Mouse (Mus musculus) embryonic facial prominence, embryonic 15.5 days (tissue): ENCODE measurements around the gene Carns1. TPM values are rescaled to one million over a fixed set of nuclear protein-coding genes. Genes with fewer than 3 reads are reported as not detected.

ENCODE experiments used
- ATAC-seq: fragments of 200-750 bp; cut with Nextera tagmentation; 2 replicates; pipeline ENCODE4 v1.8.0; 2017; ENCODE audit warnings: low read depth, moderate TSS enrichment; ENCODE audit not compliant: insufficient number of reproducible peaks, low FRiP score, low TSS enrichment
- H3K27ac ChIP-seq: fragments of 300-500 bp; sonication (generic); replicated peaks from 2 replicates; pipeline ENCODE4 v1.5.1; 2015; ENCODE audit warnings: mild to moderate bottlenecking, inconsistent platforms
- H3K27me3 ChIP-seq: fragments of 300-500 bp; sonication (generic); 2 replicates; pipeline ENCODE4 v1.6.1; 2015; ENCODE audit warnings: inconsistent platforms
- H3K36me3 ChIP-seq: fragments of 300-500 bp; sonication (generic); 2 replicates; pipeline ENCODE4 v1.6.1; 2015; ENCODE audit warnings: mild to moderate bottlenecking, inconsistent platforms
- H3K4me1 ChIP-seq: fragments of 300-500 bp; sonication (generic); 2 replicates; pipeline ENCODE4 v1.6.1; 2015; ENCODE audit warnings: inconsistent platforms
- H3K4me2 ChIP-seq: fragments of 300-500 bp; sonication (generic); replicated peaks from 2 replicates; pipeline ENCODE4 v1.6.1; 2015; ENCODE audit warnings: mild to moderate bottlenecking, inconsistent platforms
- H3K4me3 ChIP-seq: fragments of 300-500 bp; sonication (generic); replicated peaks from 2 replicates; pipeline ENCODE4 v1.5.1; 2015; ENCODE audit warnings: mild to moderate bottlenecking, inconsistent platforms
- H3K9ac ChIP-seq: fragments of 300-500 bp; sonication (generic); 2 replicates; pipeline ENCODE4 v1.6.1; 2015; ENCODE audit warnings: inconsistent platforms
- H3K9me3 ChIP-seq: fragments of 300-500 bp; sonication (generic); replicated peaks from 2 replicates; pipeline ENCODE4 v1.6.1; 2016; ENCODE audit warnings: inconsistent platforms
- WGBS: fragments of 180-500 bp; shearing (Covaris S2); methylation state at CpG from one replicate; pipeline ENCODE4 v1.1.7; 2015; 5-methylcytosine and 5-hydroxymethylcytosine counted together
- polyA plus RNA-seq: library from polyadenylated mRNA; unstranded; fragments of >200 nt; fragmentation: Nextera tagmentation; extraction: Ambion mirVana; gene quantifications from 2 replicates; pipeline ENCODE4 v1.2.1, GENCODE M21; 2015

Gene Carns1
- polyA plus RNA-seq, 1 experiment from 2014 or later = 5.4 TPM

- WGBS = under 1% methylated on average over 43 of the region's 43 CpGs
- Histone ChIP-seq H3K4me1 (peaks cover 25% of the 10 kb centered on the region), H3K9ac (peak overlapping the region; percentile 74), H3K4me3 (peak overlapping the region; percentile 52), H3K27ac (peak overlapping the region; percentile 91), H3K4me2 (peak overlapping the region; percentile 91), H3K36me3 (no peaks in the 10 kb centered on the region), H3K9me3 (no peaks in the 10 kb centered on the region), H3K27me3 (no peaks in the 10 kb centered on the region)
- peak; percentile 94 for ATAC-seq
Measured at GRCm38 (mm10) chr19:4169378-4169784, 5.9 kb downstream of the Carns1 start.

DNA sequence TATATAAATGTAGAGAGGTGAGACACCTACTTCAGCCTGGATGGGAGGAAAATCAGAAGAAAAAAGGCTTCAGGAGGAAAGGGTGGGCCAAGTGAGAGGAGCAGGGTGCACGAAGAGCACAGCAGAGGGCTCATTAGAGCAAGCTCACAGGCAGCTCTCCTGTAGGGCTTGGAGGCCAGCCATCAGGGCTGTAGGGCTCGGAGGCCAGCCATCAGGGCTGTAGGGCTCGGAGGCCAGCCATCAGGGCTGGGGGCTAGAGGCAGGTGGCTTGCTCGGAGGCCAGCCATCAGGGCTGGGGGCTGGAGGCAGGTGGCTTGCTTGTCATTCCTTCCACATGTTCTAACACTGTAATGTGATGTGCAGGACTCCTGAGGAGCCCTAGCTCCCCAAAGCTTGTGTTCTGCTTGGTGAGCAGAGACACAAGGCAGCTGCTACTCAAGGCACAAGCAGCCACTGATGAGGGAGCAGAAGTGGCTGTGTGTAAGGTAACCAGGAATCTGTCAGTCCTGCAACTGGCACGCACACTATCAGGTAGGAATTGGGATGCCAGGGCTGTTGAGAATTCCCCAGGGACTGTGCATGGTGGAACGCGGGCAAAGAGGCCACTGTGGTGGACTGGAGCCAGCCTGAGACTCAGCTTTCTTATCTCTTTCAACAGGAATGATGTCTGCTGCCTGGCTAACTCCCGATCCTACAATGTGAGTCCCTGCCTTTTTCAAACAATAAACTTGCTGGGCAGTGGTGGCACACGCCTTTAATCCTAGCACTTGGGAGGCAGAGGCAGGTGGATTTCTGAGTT, 8.4 kb downstream of the Carns1 start:
- no peak overlapping the region for H3K4me3 ChIP-seq
- H3K27me3 ChIP-seq = no peaks in the 10 kb centered on the region
- H3K9me3 ChIP-seq = no peaks in the 10 kb centered on the region
- ATAC-seq = no peak
- no peak overlapping the region for H3K4me2 ChIP-seq
- no peak overlapping the region for H3K27ac ChIP-seq
- WGBS = 77% methylated on average over 9 of the region's 9 CpGs
- H3K36me3 ChIP-seq = no peaks in the 10 kb centered on the region
- H3K9ac ChIP-seq = no peak overlapping the region
- H3K4me1 ChIP-seq = peaks cover 29% of the 10 kb centered on the region

- Histone ChIP-seq H3K4me2 (no peak overlapping the region), H3K4me3 (no peak overlapping the region), H3K9me3 (no peaks in the 10 kb centered on the region), H3K27ac (no peak overlapping the region), H3K36me3 (peaks cover 18% of the 10 kb centered on the region), H3K27me3 (no peaks in the 10 kb centered on the region), H3K4me1 (peaks cover 14% of the 10 kb centered on the region), H3K9ac (no peak overlapping the region)
- 80% methylated on average over 2 of the region's 2 CpGs for WGBS
- ATAC-seq = no peak
Measured at GRCm38 (mm10) chr19:4164721-4165120, 10.6 kb downstream of the Carns1 start.

DNA sequence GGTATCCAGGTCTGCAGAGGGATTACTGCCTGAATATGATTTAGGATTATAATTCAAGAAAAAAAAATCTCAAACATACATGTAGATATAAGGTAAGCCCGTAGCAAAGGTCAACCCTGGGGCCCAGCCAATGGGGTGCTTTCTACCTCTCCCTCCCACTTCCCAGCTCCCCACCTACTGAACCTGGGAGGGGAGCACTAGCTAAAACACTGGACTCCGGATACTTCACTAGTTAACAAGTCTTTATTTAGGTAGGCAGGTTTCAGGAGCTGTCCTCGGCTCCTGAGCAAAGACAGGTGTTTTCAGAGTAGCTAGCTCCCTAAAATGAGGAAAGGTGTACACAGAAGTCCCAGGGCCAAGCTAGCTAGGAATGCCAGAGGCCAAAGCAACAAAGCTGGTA, 11.2 kb downstream of the Carns1 start:
- H3K4me3 ChIP-seq = no peak overlapping the region
- no peak for ATAC-seq
- H3K27me3 ChIP-seq = no peaks in the 10 kb centered on the region
- no peaks in the 10 kb centered on the region for H3K9me3 ChIP-seq
- peaks cover 12% of the 10 kb centered on the region for H3K4me1 ChIP-seq
- no peak overlapping the region for H3K4me2 ChIP-seq
- WGBS = 77% methylated on average over 3 of the region's 3 CpGs
- peaks cover 25% of the 10 kb centered on the region for H3K36me3 ChIP-seq
- no peak overlapping the region for H3K27ac ChIP-seq
- H3K9ac ChIP-seq = no peak overlapping the region

DNA sequence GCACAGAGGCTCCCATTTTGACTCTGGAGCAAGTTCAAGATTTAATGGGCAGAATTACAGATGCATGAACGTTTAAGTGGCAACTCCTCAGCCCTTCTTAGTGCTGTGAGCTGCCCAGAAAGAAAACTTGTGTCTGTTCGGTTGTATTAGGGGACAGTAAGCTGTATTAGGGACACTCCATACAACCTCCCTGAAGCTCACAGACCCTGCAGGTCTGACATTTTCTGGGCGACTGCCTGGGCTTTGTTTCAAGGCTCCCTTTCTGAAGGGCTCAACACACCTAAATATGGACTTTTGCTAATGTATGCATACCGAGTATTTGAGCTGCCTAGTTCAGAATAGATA, 11.8 kb downstream of the Carns1 start:
- 30% methylated on average over 4 of the region's 4 CpGs for WGBS
- H3K4me3 ChIP-seq = peak overlapping the region; percentile 77

DNA sequence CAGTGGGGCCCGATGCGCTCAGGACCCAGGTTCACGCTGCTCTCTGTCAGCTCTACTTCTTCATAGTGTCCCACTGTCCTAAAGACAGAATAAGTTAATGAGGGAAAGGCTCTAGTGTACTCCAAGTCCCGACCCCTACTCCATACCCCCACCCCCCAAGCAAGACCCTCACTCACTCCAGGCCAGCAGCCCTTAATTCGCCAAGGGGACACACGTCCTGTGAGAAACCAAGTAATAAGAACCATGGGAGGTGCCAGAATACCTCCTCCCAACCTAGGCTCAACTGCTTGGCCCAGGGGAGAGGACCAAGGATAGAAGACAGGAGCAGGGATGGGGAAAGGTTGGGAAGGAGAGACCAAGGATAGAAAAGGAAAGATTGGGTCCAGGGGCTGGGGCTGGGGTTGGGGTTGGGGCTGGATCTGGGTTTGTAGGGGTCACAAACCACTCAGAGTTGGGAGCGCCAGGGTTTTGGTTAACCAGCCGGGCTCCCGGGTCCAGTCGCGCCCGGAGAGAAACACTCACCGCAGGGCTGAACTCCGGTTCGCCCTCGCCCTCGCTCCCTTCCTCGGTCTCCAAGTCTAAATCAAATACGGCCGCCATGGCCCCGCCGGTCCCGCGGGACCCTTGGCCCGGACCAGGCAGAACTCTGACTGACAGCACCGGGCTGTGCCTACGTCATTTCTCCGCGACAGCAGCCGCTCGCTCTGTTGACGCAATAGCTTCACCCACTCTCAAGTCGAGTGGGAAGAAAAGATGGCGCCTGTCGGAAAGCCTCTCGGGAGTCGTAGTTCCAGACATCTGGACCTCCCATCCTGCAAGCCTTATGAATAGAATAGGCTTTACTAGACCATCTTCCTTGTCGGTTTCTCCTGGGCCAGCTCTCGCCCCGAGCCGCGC, 12.4 kb downstream of the Carns1 start, which contains the start of gene Rps6kb2:
TSS of gene Rps6kb2 (minus strand) at position 709 of the 897 bp plus-strand sequence.
- peaks cover 12% of the 10 kb centered on the region for H3K4me1 ChIP-seq
- H3K9me3 ChIP-seq = no peaks in the 10 kb centered on the region
- H3K36me3 ChIP-seq = peaks cover 37% of the 10 kb centered on the region
- peak within 1 kb of the TSS; percentile 66 for H3K9ac ChIP-seq
- peak within 1 kb of the TSS; percentile 77 for H3K4me3 ChIP-seq
- peak within 1 kb of the TSS; percentile 88 for H3K4me2 ChIP-seq
- peak within 1 kb of the TSS; percentile 70 for H3K27ac ChIP-seq
- no peaks in the 10 kb centered on the region for H3K27me3 ChIP-seq
- 7% methylated on average over 42 of the region's 42 CpGs for WGBS
- peak; percentile 84 for ATAC-seq

More for the DNA sequence above, 11.8 kb downstream of the Carns1 start:
- Histone ChIP-seq H3K27me3 (no peaks in the 10 kb centered on the region), H3K4me1 (peaks cover 12% of the 10 kb centered on the region), H3K36me3 (peaks cover 30% of the 10 kb centered on the region), H3K9me3 (no peaks in the 10 kb centered on the region), H3K27ac (peak overlapping the region; percentile 70), H3K4me2 (peak overlapping the region; percentile 55), H3K9ac (peak overlapping the region; percentile 44)
- ATAC-seq = no peak

- no peak overlapping the region for H3K9ac ChIP-seq
- WGBS = 97% methylated on average over 8 of the region's 8 CpGs
- H3K36me3 ChIP-seq = peaks cover 61% of the 10 kb centered on the region
- H3K27me3 ChIP-seq = no peaks in the 10 kb centered on the region
- no peak overlapping the region for H3K4me2 ChIP-seq
- H3K4me3 ChIP-seq = no peak overlapping the region
- H3K9me3 ChIP-seq = no peaks in the 10 kb centered on the region
- H3K4me1 ChIP-seq = peaks cover 12% of the 10 kb centered on the region
- H3K27ac ChIP-seq = no peak overlapping the region
- no peak for ATAC-seq
Measured at GRCm38 (mm10) chr19:4159049-4159448, 16.2 kb downstream of the Carns1 start.

DNA sequence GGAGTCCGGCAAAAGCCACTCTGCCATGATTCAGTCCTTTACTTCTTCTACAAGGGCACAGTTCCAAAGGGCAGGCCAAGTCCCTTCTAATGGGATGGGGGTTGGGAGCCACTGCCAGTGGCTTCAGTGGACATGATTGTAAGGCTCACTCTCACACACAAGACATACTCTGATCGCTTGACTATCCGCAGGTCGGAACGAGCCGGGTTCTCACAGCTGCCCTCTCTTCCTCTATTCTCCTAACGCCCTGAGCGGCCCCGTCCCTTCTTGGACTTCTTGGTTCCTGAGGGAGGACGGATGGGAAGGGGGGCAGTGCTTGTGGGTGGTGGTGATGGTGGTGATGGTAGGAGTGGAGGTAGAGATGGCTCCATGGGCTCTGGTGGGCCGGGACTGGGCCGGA, 18.5 kb downstream of the Carns1 start:
- no peak overlapping the region for H3K4me2 ChIP-seq
- no peak overlapping the region for H3K27ac ChIP-seq
- no peak overlapping the region for H3K9ac ChIP-seq
- no peaks in the 10 kb centered on the region for H3K9me3 ChIP-seq
- H3K4me3 ChIP-seq = no peak overlapping the region
- peaks cover 79% of the 10 kb centered on the region for H3K36me3 ChIP-seq
- ATAC-seq = no peak
- WGBS = 88% methylated on average over 12 of the region's 12 CpGs
- no peaks in the 10 kb centered on the region for H3K4me1 ChIP-seq
- H3K27me3 ChIP-seq = no peaks in the 10 kb centered on the region

GRCm38 (mm10) chr19:4156073-4156579, 19.2 kb downstream of the Carns1 start:
- Histone ChIP-seq H3K27me3 (no peaks in the 10 kb centered on the region), H3K9me3 (no peaks in the 10 kb centered on the region), H3K9ac (no peak overlapping the region), H3K27ac (no peak overlapping the region), H3K4me3 (no peak overlapping the region), H3K36me3 (peaks cover 77% of the 10 kb centered on the region), H3K4me2 (no peak overlapping the region), H3K4me1 (no peaks in the 10 kb centered on the region)
- WGBS = 67% methylated on average over 20 of the region's 20 CpGs
- no peak for ATAC-seq

DNA sequence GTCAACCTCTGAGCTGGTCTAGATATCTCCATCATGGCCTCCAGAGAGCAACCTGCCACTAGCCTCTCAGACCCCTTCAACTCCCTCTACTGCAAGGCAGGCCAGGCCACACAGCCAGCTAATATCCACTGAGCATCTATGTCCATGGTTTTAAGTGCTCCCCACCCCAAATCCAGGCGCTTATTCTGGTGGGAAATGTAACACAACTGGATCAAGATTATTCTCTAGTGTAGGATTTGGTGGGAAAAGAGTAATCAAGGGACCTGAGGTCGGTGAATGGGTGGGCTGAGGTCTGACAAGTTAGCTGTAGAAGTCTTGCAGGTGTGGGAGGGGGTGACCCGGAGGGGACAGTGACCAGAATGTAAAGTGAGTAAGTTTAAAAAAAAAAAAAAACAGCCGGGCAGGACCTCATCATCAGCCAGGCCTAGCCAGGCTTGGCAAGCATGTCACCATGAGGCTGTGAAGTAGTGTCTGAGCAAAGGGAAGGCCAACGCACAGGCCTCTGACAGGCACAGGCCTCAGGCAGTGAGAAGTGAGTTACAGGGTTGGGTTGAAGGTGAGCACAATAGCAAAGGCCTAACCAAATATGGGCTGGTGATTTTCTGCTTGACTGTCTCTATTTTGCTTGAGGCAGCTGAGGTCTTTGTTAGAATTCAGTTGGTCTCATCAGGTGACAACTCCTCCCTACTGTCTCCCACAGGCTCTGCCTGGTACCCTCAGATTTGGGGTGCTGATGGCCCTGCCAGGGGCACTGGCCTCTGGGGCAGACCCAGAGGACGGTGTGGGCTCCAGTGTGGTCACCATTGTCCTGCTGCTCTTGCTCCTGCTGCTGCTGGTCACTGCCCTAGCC, 19.8 kb downstream of the Carns1 start:
- WGBS = 65% methylated on average over 6 of the region's 6 CpGs

More for the DNA sequence above, 19.8 kb downstream of the Carns1 start:
- Histone ChIP-seq H3K27ac (no peak overlapping the region), H3K4me2 (no peak overlapping the region), H3K27me3 (no peaks in the 10 kb centered on the region), H3K9ac (no peak overlapping the region), H3K4me1 (no peaks in the 10 kb centered on the region), H3K4me3 (no peak overlapping the region), H3K9me3 (no peaks in the 10 kb centered on the region), H3K36me3 (peaks cover 77% of the 10 kb centered on the region)
- ATAC-seq = no peak
